Mouse (Mus musculus) ES-Bruce4 (cell line): ENCODE measurements around the gene Urm1. TPM values are rescaled to one million over a fixed set of nuclear protein-coding genes. Genes with fewer than 3 reads are reported as not detected.

Experiments used
- H3K27ac ChIP-seq: 2 replicates; pipeline ENCODE4 v1.5.1; 2012; ENCODE audit warnings: low read length, inconsistent platforms; ENCODE audit not compliant: insufficient read depth
- H3K27me3 ChIP-seq: 2 replicates; pipeline ENCODE4 v1.6.1; 2012; ENCODE audit warnings: mild to moderate bottlenecking, low read length, inconsistent platforms; ENCODE audit not compliant: control insufficient read depth, poor library complexity, insufficient read depth, severe bottlenecking
- H3K36me3 ChIP-seq: 2 replicates; pipeline ENCODE4 v1.6.1; 2012; ENCODE audit warnings: inconsistent platforms, mild to moderate bottlenecking, low read length, moderate library complexity; ENCODE audit not compliant: control insufficient read depth, poor library complexity, insufficient read depth, severe bottlenecking
- H3K4me1 ChIP-seq: one replicate; pipeline ENCODE4 v1.8.1; 2011; ENCODE audit warnings: low read length; ENCODE audit not compliant: control insufficient read depth, insufficient read depth
- H3K4me3 ChIP-seq: 2 replicates; pipeline ENCODE4 v1.5.1; 2011; ENCODE audit warnings: low read depth, mild to moderate bottlenecking, low read length
- H3K9ac ChIP-seq: 2 replicates; pipeline ENCODE4 v1.6.1; 2012; ENCODE audit warnings: low read depth, mild to moderate bottlenecking, inconsistent platforms; ENCODE audit not compliant: poor library complexity, severe bottlenecking
- H3K9me3 ChIP-seq: replicated peaks from 2 replicates; pipeline ENCODE4 v1.6.1; 2012; ENCODE audit warnings: mild to moderate bottlenecking, low read length, inconsistent platforms; ENCODE audit not compliant: control insufficient read depth, poor library complexity, insufficient read depth, severe bottlenecking
- CTCF ChIP-seq: IDR thresholded peaks from one replicate; pipeline ENCODE4 v1.8.1; 2011; ENCODE audit warnings: low read depth, low read length
- EP300 ChIP-seq: IDR thresholded peaks from 2 replicates; pipeline ENCODE4 v1.6.1; 2011; ENCODE audit warnings: low read depth, low read length; ENCODE audit not compliant: insufficient read depth
- POLR2A ChIP-seq: IDR thresholded peaks from one replicate; pipeline ENCODE4 v1.8.1; 2011; ENCODE audit warnings: low read length; ENCODE audit not compliant: insufficient read depth
- polyA plus RNA-seq: library from polyadenylated mRNA; stranded (reverse); fragments of >200 nt; gene quantifications from 2 replicates; pipeline ENCODE4 v1.2.4, GENCODE M21; 2011; ENCODE audit warnings: low read depth; ENCODE audit not compliant: missing spikeins, insufficient read depth, insufficient read length

Gene Urm1
- polyA plus RNA-seq, 1 experiment = 32.8 TPM

GRCm38 (mm10) chr2:29857967-29858366 lies 38.1 kb downstream of the Urm1 start:
- no peak overlapping the region for H3K9ac ChIP-seq
- H3K27me3 ChIP-seq = no peaks in the 10 kb centered on the region
- H3K4me1 ChIP-seq = no peaks in the 10 kb centered on the region
- H3K9me3 ChIP-seq = no peaks in the 10 kb centered on the region
- H3K27ac ChIP-seq = no peak overlapping the region
- TF ChIP-seq EP300 (no peak), POLR2A (no peak)
- H3K36me3 ChIP-seq = no peaks in the 10 kb centered on the region
- no peak overlapping the region for H3K4me3 ChIP-seq

DNA sequence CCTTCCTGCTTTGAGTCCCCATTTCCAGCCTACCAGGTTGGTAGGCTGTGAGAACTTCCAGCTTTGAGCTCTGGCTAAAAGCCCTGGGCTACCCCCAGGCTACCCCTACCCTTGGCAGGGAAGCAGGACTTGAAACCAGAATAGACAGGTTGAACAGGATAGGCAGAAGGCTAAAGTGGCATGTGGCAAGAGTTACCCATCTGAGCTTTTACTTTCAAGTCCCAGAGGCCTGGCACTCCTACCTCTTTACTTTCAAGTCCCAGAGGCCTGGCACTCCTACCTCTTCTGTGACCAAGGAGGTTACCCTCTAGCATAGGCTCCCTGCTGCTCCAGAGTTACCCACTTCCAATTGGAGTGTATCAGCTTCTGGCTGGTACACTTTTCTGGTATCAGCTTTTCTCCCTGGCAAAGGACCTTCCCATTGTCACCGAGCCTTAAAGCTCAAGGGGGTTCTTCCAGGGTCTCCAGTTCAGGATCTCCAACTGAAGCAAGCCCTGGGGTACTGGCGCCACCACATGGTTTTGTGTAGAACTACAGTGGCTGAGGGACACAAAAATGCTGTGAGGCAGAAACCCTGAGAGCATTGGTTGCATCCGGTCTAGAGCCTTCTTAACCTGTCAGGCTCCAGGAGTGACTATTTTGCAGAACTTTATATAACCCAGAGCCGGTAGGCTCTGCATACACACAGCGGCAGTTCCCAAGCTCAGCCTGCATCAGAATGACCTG lies 39.0 kb downstream of the Urm1 start:
- H3K4me3 ChIP-seq = no peak overlapping the region
- H3K27me3 ChIP-seq = no peaks in the 10 kb centered on the region
- H3K27ac ChIP-seq = no peak overlapping the region
- H3K9ac ChIP-seq = no peak overlapping the region
- no peaks in the 10 kb centered on the region for H3K4me1 ChIP-seq
- TF ChIP-seq CTCF = peak; percentile 90
- TF ChIP-seq POLR2A = no peak
- TF ChIP-seq EP300 = no peak
- H3K9me3 ChIP-seq = no peaks in the 10 kb centered on the region
- no peaks in the 10 kb centered on the region for H3K36me3 ChIP-seq

DNA sequence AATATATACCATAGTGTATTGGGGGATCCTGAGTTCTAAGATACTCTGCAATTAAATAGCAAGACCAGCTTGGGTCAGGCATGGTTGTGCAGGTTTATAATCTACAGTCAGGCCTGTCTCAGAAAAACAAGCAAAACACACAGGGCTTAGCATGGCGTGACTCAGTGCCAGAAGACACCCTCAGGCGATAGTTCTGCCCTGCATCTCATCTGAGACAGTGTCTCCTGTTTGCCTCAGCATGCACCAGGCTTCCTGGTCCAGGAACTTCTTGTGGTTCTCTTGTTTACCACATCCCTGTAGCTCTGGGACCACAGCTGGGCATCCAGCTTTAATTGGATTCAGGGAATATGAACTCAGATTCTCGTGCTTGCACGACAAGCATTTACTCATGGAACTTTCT lies 45.2 kb downstream of the Urm1 start:
- Histone ChIP-seq H3K9ac (no peak overlapping the region), H3K27me3 (no peaks in the 10 kb centered on the region), H3K36me3 (no peaks in the 10 kb centered on the region)

GRCm38 (mm10) chr2:29868949-29869645 lies 49.2 kb downstream of the Urm1 start, which contains the start of gene Cercam:
TSS of gene Cercam (plus strand) at chr2:29869164.
- H3K4me3 ChIP-seq = peak within 1 kb of the TSS; percentile 87
- H3K4me1 ChIP-seq = peaks cover 2% of the 10 kb centered on the region
- H3K27me3 ChIP-seq = no peaks in the 10 kb centered on the region
- TF ChIP-seq CTCF = peak; percentile 87
- TF ChIP-seq POLR2A = no peak
- H3K9me3 ChIP-seq = no peaks in the 10 kb centered on the region
- H3K27ac ChIP-seq = no peak within 1 kb of the TSS
- H3K36me3 ChIP-seq = no peaks in the 10 kb centered on the region
- peak within 1 kb of the TSS; percentile 69 for H3K9ac ChIP-seq

More for the DNA sequence above, 45.2 kb downstream of the Urm1 start:
- Histone ChIP-seq H3K4me1 (no peaks in the 10 kb centered on the region), H3K27ac (no peak overlapping the region), H3K9me3 (no peaks in the 10 kb centered on the region), H3K4me3 (no peak overlapping the region)
- no peak for TF ChIP-seq EP300
- no peak for TF ChIP-seq CTCF
- TF ChIP-seq POLR2A = no peak

- Histone ChIP-seq H3K4me3 (peak overlapping the region; percentile 87), H3K9me3 (no peaks in the 10 kb centered on the region), H3K36me3 (no peaks in the 10 kb centered on the region), H3K9ac (peak overlapping the region; percentile 69), H3K27ac (no peak overlapping the region), H3K27me3 (no peaks in the 10 kb centered on the region), H3K4me1 (peaks cover 2% of the 10 kb centered on the region)
- TF ChIP-seq POLR2A (no peak), CTCF (no peak), EP300 (no peak)
Measured at GRCm38 (mm10) chr2:29869646-29870451, 50.0 kb downstream of the Urm1 start.
